Mouse (Mus musculus) kidney, postnatal 0 days (tissue): ENCODE data around the gene Arf3. TPM values are rescaled to one million over a fixed set of nuclear protein-coding genes. Genes with fewer than 3 reads are reported as not detected.

Experiments used
- ATAC-seq: fragments of 200-750 bp; cut with Nextera tagmentation; replicated peaks from 2 replicates; pipeline ENCODE4 v1.8.0; 2017; ENCODE audit warnings: low read depth, moderate number of reproducible peaks, moderate TSS enrichment, moderate library complexity; ENCODE audit not compliant: low FRiP score
- DNase-seq: peaks from one replicate; pipeline ENCODE4 v3.0.0-alpha.2; 2016; ENCODE audit warnings: low spot score
- H3K27ac ChIP-seq: fragments of 300-500 bp; sonication (generic); 2 replicates; pipeline ENCODE4 v1.5.1; 2014; ENCODE audit warnings: mild to moderate bottlenecking
- H3K27me3 ChIP-seq: fragments of 300-500 bp; sonication (generic); 2 replicates; pipeline ENCODE4 v1.6.1; 2014; ENCODE audit warnings: low read length, mixed read lengths; ENCODE audit not compliant: insufficient read depth
- H3K36me3 ChIP-seq: fragments of 300-500 bp; sonication (generic); 2 replicates; pipeline ENCODE4 v1.6.1; 2014; ENCODE audit warnings: low read length, mixed read lengths; ENCODE audit not compliant: insufficient read depth
- H3K4me1 ChIP-seq: fragments of 300-500 bp; sonication (generic); replicated peaks from 2 replicates; pipeline ENCODE4 v1.6.1; 2014; ENCODE audit warnings: antibody characterized with exemption, low read length, mixed read lengths; ENCODE audit not compliant: insufficient read depth
- H3K4me2 ChIP-seq: fragments of 300-500 bp; sonication (generic); 2 replicates; pipeline ENCODE4 v1.6.1; 2014; ENCODE audit warnings: mild to moderate bottlenecking, low read length, moderate library complexity, mixed read lengths
- H3K4me3 ChIP-seq: fragments of 300-500 bp; sonication (generic); replicated peaks from 2 replicates; pipeline ENCODE4 v1.5.1; 2014; ENCODE audit warnings: low read depth, low read length
- H3K9ac ChIP-seq: fragments of 300-500 bp; sonication (generic); 2 replicates; pipeline ENCODE4 v1.6.1; 2014; ENCODE audit warnings: low read depth, low read length
- H3K9me3 ChIP-seq: fragments of 300-500 bp; sonication (generic); replicated peaks from 2 replicates; pipeline ENCODE4 v1.6.1; 2016; ENCODE audit warnings: low read length, inconsistent platforms, mixed read lengths
- CTCF ChIP-seq: IDR thresholded peaks from 2 replicates; pipeline ENCODE4 v1.5.1; 2016; ENCODE audit warnings: antibody characterized with exemption, low read depth, mild to moderate bottlenecking, moderate library complexity
- WGBS: fragments of 180-500 bp; shearing (Covaris S2); extraction: QIAGEN DNeasy Blood & Tissue Kit; methylation state at CpG from one replicate; pipeline ENCODE4 v1.1.7; 2014; 5-methylcytosine and 5-hydroxymethylcytosine counted together
- polyA plus RNA-seq: library from polyadenylated mRNA; unstranded; fragments of >200 nt; fragmentation: Nextera tagmentation; extraction: Ambion mirVana; gene quantifications from 2 replicates; pipeline ENCODE4 v1.2.1, GENCODE M21; 2015

Arf3 gene
- polyA plus RNA-seq, 1 experiment from 2014 or later = 39.6 TPM

GRCm38 (mm10) chr15:98781166-98781565 is 18.2 kb upstream of the Arf3 start:
- Histone ChIP-seq H3K4me2 (no peak overlapping the region), H3K9ac (no peak overlapping the region), H3K4me3 (no peak overlapping the region), H3K27ac (no peak overlapping the region), H3K4me1 (peaks cover 11% of the 10 kb centered on the region; the same call in 1 of the 2 replicates), H3K36me3 (no peaks in the 10 kb centered on the region), H3K9me3 (no peaks in the 10 kb centered on the region), H3K27me3 (peaks cover 47% of the 10 kb centered on the region)
- 32% methylated on average over 6 of the region's 6 CpGs for WGBS
- TF ChIP-seq CTCF = no peak
- no peak for DNase-seq
- no peak for ATAC-seq

- DNase-seq (no peak), ATAC-seq (no peak)
- no peak overlapping the region for H3K9ac ChIP-seq
- no peak overlapping the region for H3K4me2 ChIP-seq
- peaks cover 51% of the 10 kb centered on the region for H3K27me3 ChIP-seq
- no peaks in the 10 kb centered on the region for H3K36me3 ChIP-seq
- 6% methylated on average over 13 of the region's 13 CpGs for WGBS
- no peaks in the 10 kb centered on the region for H3K9me3 ChIP-seq
- TF ChIP-seq CTCF = peak; percentile 23; the same call in 1 of the 2 replicates
- H3K4me1 ChIP-seq = peaks cover 11% of the 10 kb centered on the region; the same call in 1 of the 2 replicates
- H3K27ac ChIP-seq = no peak overlapping the region
- no peak overlapping the region for H3K4me3 ChIP-seq
Observed at GRCm38 (mm10) chr15:98780573-98780972, 17.6 kb upstream of the Arf3 start.

GRCm38 (mm10) chr15:98780075-98780474 is 17.1 kb upstream of the Arf3 start:
- peaks cover 54% of the 10 kb centered on the region for H3K27me3 ChIP-seq
- ATAC-seq = no peak
- H3K36me3 ChIP-seq = no peaks in the 10 kb centered on the region
- no peak for DNase-seq
- H3K4me3 ChIP-seq = no peak overlapping the region
- WGBS = 5% methylated on average over 7 of the region's 8 CpGs
- no peak overlapping the region for H3K4me2 ChIP-seq
- no peak overlapping the region for H3K9ac ChIP-seq
- H3K9me3 ChIP-seq = no peaks in the 10 kb centered on the region
- no peak for TF ChIP-seq CTCF
- H3K4me1 ChIP-seq = peaks cover 11% of the 10 kb centered on the region; the same call in 1 of the 2 replicates
- no peak overlapping the region for H3K27ac ChIP-seq

- H3K4me1 ChIP-seq = peaks cover 11% of the 10 kb centered on the region; the same call in 1 of the 2 replicates
- no peak for TF ChIP-seq CTCF
- ATAC-seq = no peak
- H3K36me3 ChIP-seq = no peaks in the 10 kb centered on the region
- H3K4me3 ChIP-seq = no peak overlapping the region
- no peak overlapping the region for H3K9ac ChIP-seq
- H3K4me2 ChIP-seq = no peak overlapping the region
- H3K27me3 ChIP-seq = peaks cover 67% of the 10 kb centered on the region
- H3K9me3 ChIP-seq = no peaks in the 10 kb centered on the region
- H3K27ac ChIP-seq = no peak overlapping the region
- no peak for DNase-seq
- WGBS = 0% methylated on average over 11 of the region's 11 CpGs
Observed at GRCm38 (mm10) chr15:98778806-98779205, 15.8 kb upstream of the Arf3 start.

- ATAC-seq (no peak), DNase-seq (no peak)
- peaks cover 11% of the 10 kb centered on the region; the same call in 1 of the 2 replicates for H3K4me1 ChIP-seq
- peak overlapping the region; percentile 41 for H3K4me2 ChIP-seq
- H3K36me3 ChIP-seq = no peaks in the 10 kb centered on the region
- no peaks in the 10 kb centered on the region for H3K9me3 ChIP-seq
- no peak for TF ChIP-seq CTCF
- no peak overlapping the region for H3K27ac ChIP-seq
- peaks cover 68% of the 10 kb centered on the region for H3K27me3 ChIP-seq
- 2% methylated on average over 25 of the region's 25 CpGs for WGBS
- no peak overlapping the region for H3K9ac ChIP-seq
- H3K4me3 ChIP-seq = peak overlapping the region; percentile 18
Observed at GRCm38 (mm10) chr15:98778191-98778770, 15.3 kb upstream of the Arf3 start.

GRCm38 (mm10) chr15:98777762-98778161 is 14.7 kb upstream of the Arf3 start, which contains the start of gene Wnt10b:
Gene Wnt10b, minus strand, starts transcription at chr15:98778150.
- H3K36me3 ChIP-seq = no peaks in the 10 kb centered on the region
- H3K4me3 ChIP-seq = peak within 1 kb of the TSS; percentile 18
- H3K4me2 ChIP-seq = peak within 1 kb of the TSS; percentile 41
- no peak within 1 kb of the TSS for H3K9ac ChIP-seq
- under 1% methylated on average over 33 of the region's 33 CpGs for WGBS
- H3K27ac ChIP-seq = no peak within 1 kb of the TSS
- peaks cover 12% of the 10 kb centered on the region; the same call in 1 of the 2 replicates for H3K4me1 ChIP-seq
- ATAC-seq (no peak), DNase-seq (no peak)
- no peak for TF ChIP-seq CTCF
- H3K9me3 ChIP-seq = no peaks in the 10 kb centered on the region
- H3K27me3 ChIP-seq = peaks cover 69% of the 10 kb centered on the region
